Mouse (Mus musculus): ENCODE measurements around the gene Gm21800.
"Not testable (repeated sequence)": the region's sequence is repeated elsewhere in the genome, so short reads cannot be mapped to it uniquely, and the experiment has no call there.

The Gm21800 gene

DNA sequence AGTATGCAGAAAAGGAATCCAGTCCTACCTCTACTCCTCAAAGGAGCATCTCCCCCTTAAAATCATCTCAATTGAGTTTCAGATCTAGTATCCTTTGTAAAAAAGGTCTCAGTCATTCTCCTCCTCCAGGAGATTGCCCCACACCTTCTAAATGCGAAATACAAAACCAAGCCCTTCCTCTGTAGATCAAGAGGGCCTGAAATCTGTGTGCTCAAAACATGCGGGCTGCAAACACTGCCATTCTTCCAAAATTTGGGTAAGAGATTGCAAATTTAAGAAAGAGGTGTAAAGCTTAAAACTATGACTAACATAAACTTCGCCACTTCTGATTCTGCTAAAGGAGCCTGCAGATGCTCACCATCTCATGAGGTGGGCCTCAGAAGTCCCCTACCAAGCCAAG is at the start of gene Gm21800:
Gene Gm21800, plus strand, starts transcription at position 301 of the 400 bp plus-strand sequence.
- DNase-seq (ENCODE audit: low read depth): not testable (repeated sequence)

Data from c-Kit-positive CD71-positive TER-119-negative erythroid progenitor cells, embryonic 14.5 days (primary cell).